Mouse (Mus musculus) embryonic facial prominence, embryonic 12.5 days (tissue): ENCODE measurements around the gene Rnf138rt1. TPM values are rescaled to one million over a fixed set of nuclear protein-coding genes. Genes with fewer than 3 reads are reported as not detected.

Experiments used
- ATAC-seq: fragments of 200-750 bp; cut with Nextera tagmentation; 2 replicates; pipeline ENCODE4 v1.8.0; 2017; ENCODE audit not compliant: insufficient number of reproducible peaks, insufficient read depth, low FRiP score, low TSS enrichment
- H3K27ac ChIP-seq: fragments of 300-500 bp; sonication (generic); 2 replicates; pipeline ENCODE4 v1.5.1; 2016; ENCODE audit warnings: mild to moderate bottlenecking
- H3K27me3 ChIP-seq: fragments of 300-500 bp; sonication (generic); 2 replicates; pipeline ENCODE4 v1.6.1; 2016; ENCODE audit warnings: mild to moderate bottlenecking, moderate library complexity
- H3K36me3 ChIP-seq: fragments of 300-500 bp; sonication (generic); 2 replicates; pipeline ENCODE4 v1.6.1; 2016; ENCODE audit warnings: mild to moderate bottlenecking
- H3K4me1 ChIP-seq: fragments of 300-500 bp; sonication (generic); 2 replicates; pipeline ENCODE4 v1.6.1; 2016
- H3K4me2 ChIP-seq: fragments of 300-500 bp; sonication (generic); replicated peaks from 2 replicates; pipeline ENCODE4 v1.6.1; 2016; ENCODE audit warnings: mild to moderate bottlenecking, moderate library complexity
- H3K4me3 ChIP-seq: fragments of 300-500 bp; sonication (generic); 2 replicates; pipeline ENCODE4 v1.5.1; 2016; ENCODE audit warnings: mild to moderate bottlenecking
- H3K9ac ChIP-seq: fragments of 300-500 bp; sonication (generic); 2 replicates; pipeline ENCODE4 v1.6.1; 2016; ENCODE audit warnings: mild to moderate bottlenecking, moderate library complexity
- H3K9me3 ChIP-seq: fragments of 300-500 bp; sonication (generic); 2 replicates; pipeline ENCODE4 v1.6.1; 2016; ENCODE audit warnings: mild to moderate bottlenecking, moderate library complexity
- WGBS: fragments of 180-500 bp; shearing (Covaris S2); methylation state at CpG from one replicate; pipeline ENCODE4 v1.1.7; 2016; 5-methylcytosine and 5-hydroxymethylcytosine counted together
- polyA plus RNA-seq: library from polyadenylated mRNA; unstranded; fragments of >200 nt; fragmentation: Nextera tagmentation; extraction: Ambion mirVana; gene quantifications from 2 replicates; pipeline ENCODE4 v1.2.1, GENCODE M21; 2016

Rnf138rt1 gene
- 0.50 TPM in 1 of 2 replicates, not detected in the other for polyA plus RNA-seq

- peaks cover 29% of the 10 kb centered on the region for H3K27me3 ChIP-seq
These were observed at the start of gene Rnf138rt1 for GRCm38 (mm10) chrX:163760617-163761434. TSS of gene Rnf138rt1 (minus strand) at chrX:163761329.

GRCm38 (mm10) chrX:163807270-163807669 lies 46.1 kb upstream of the Rnf138rt1 start:
- H3K4me3 ChIP-seq, result no peak overlapping the region
- 87% methylated on average over 1 of the region's 1 CpGs for WGBS
- H3K9me3 ChIP-seq, result no peaks in the 10 kb centered on the region
- H3K27me3 ChIP-seq, result no peaks in the 10 kb centered on the region; the same call in 1 of the 2 replicates
- no peaks in the 10 kb centered on the region for H3K4me1 ChIP-seq
- H3K4me2 ChIP-seq, result no peak overlapping the region
- no peak for ATAC-seq
- H3K36me3 ChIP-seq, result no peaks in the 10 kb centered on the region
- no peak overlapping the region for H3K27ac ChIP-seq
- H3K9ac ChIP-seq, result no peak overlapping the region

More at GRCm38 (mm10) chrX:163760617-163761434, at the start of gene Rnf138rt1:
- peak within 1 kb of the TSS; percentile 37 for H3K4me3 ChIP-seq
- H3K9ac ChIP-seq, result no peak within 1 kb of the TSS
- peak within 1 kb of the TSS; percentile 60 for H3K4me2 ChIP-seq
- H3K4me1 ChIP-seq, result no peaks in the 10 kb centered on the region
- ATAC-seq, result peak; percentile 90; the same call in 1 of the 2 replicates
- no peaks in the 10 kb centered on the region for H3K9me3 ChIP-seq
- no peak within 1 kb of the TSS for H3K27ac ChIP-seq
- no peaks in the 10 kb centered on the region for H3K36me3 ChIP-seq
- WGBS, result 27% methylated on average over 42 of the region's 42 CpGs

- no peak for ATAC-seq
- Histone ChIP-seq H3K4me2 (no peak overlapping the region), H3K9ac (no peak overlapping the region), H3K4me1 (no peaks in the 10 kb centered on the region), H3K4me3 (no peak overlapping the region), H3K27me3 (peaks cover 12% of the 10 kb centered on the region; the same call in 1 of the 2 replicates), H3K36me3 (no peaks in the 10 kb centered on the region), H3K27ac (no peak overlapping the region), H3K9me3 (no peaks in the 10 kb centered on the region)
- 32% methylated on average over 3 of the region's 3 CpGs for WGBS
These were observed 5.2 kb upstream of the Rnf138rt1 start for GRCm38 (mm10) chrX:163766290-163766689.

- peaks cover 29% of the 10 kb centered on the region for H3K27me3 ChIP-seq
- WGBS, result 32% methylated on average over 10 of the region's 10 CpGs
- H3K9me3 ChIP-seq, result no peaks in the 10 kb centered on the region
- peak overlapping the region; percentile 37 for H3K4me3 ChIP-seq
- no peak overlapping the region for H3K27ac ChIP-seq
- peak overlapping the region; percentile 60 for H3K4me2 ChIP-seq
- 0 out of 2 replicates have a peak, but pooled peaks have one; percentile 35 for ATAC-seq
- H3K9ac ChIP-seq, result no peak overlapping the region
- H3K4me1 ChIP-seq, result no peaks in the 10 kb centered on the region
- no peaks in the 10 kb centered on the region for H3K36me3 ChIP-seq
These were observed 303 bp upstream of the Rnf138rt1 start for GRCm38 (mm10) chrX:163761435-163761828.

GRCm38 (mm10) chrX:163745996-163746395 lies 15.1 kb downstream of the Rnf138rt1 start:
- 72% methylated on average over 6 of the region's 6 CpGs for WGBS
- no peak overlapping the region for H3K27ac ChIP-seq
- H3K9ac ChIP-seq, result no peak overlapping the region
- no peaks in the 10 kb centered on the region for H3K9me3 ChIP-seq
- no peaks in the 10 kb centered on the region for H3K4me1 ChIP-seq
- H3K36me3 ChIP-seq, result no peaks in the 10 kb centered on the region
- H3K27me3 ChIP-seq, result 0 out of 2 replicates have a peak, but pooled peaks cover 2% of the 10 kb centered on the region
- H3K4me2 ChIP-seq, result no peak overlapping the region
- no peak for ATAC-seq
- no peak overlapping the region for H3K4me3 ChIP-seq

GRCm38 (mm10) chrX:163743896-163744295 lies 17.2 kb downstream of the Rnf138rt1 start:
- Histone ChIP-seq H3K4me3 (no peak overlapping the region), H3K27ac (no peak overlapping the region), H3K9ac (no peak overlapping the region), H3K36me3 (no peaks in the 10 kb centered on the region), H3K4me1 (no peaks in the 10 kb centered on the region), H3K4me2 (no peak overlapping the region), H3K27me3 (0 out of 2 replicates have a peak, but pooled peaks cover 2% of the 10 kb centered on the region), H3K9me3 (no peaks in the 10 kb centered on the region)
- 67% methylated on average over 2 of the region's 2 CpGs for WGBS
- ATAC-seq, result no peak

- Histone ChIP-seq H3K9ac (no peak overlapping the region), H3K36me3 (no peaks in the 10 kb centered on the region), H3K4me1 (no peaks in the 10 kb centered on the region), H3K4me2 (no peak overlapping the region), H3K4me3 (no peak overlapping the region), H3K27me3 (0 out of 2 replicates have a peak, but pooled peaks cover 2% of the 10 kb centered on the region), H3K27ac (no peak overlapping the region), H3K9me3 (no peaks in the 10 kb centered on the region)
- ATAC-seq, result no peak
- WGBS, result 58% methylated on average over 1 of the region's 1 CpGs
These were observed 22.2 kb downstream of the Rnf138rt1 start for GRCm38 (mm10) chrX:163738904-163739303.

GRCm38 (mm10) chrX:163734145-163734544 lies 27.0 kb downstream of the Rnf138rt1 start:
- 0 out of 2 replicates have a peak, but pooled peaks cover 4% of the 10 kb centered on the region for H3K27me3 ChIP-seq
- no peaks in the 10 kb centered on the region for H3K4me1 ChIP-seq
- H3K9ac ChIP-seq, result no peak overlapping the region
- H3K9me3 ChIP-seq, result no peaks in the 10 kb centered on the region
- H3K4me3 ChIP-seq, result no peak overlapping the region
- H3K4me2 ChIP-seq, result no peak overlapping the region
- no peaks in the 10 kb centered on the region for H3K36me3 ChIP-seq
- no peak overlapping the region for H3K27ac ChIP-seq
- 88% methylated on average over 1 of the region's 1 CpGs for WGBS
- no peak for ATAC-seq

GRCm38 (mm10) chrX:163723630-163724029 lies 37.5 kb downstream of the Rnf138rt1 start:
- Histone ChIP-seq H3K27ac (no peak overlapping the region), H3K4me3 (no peak overlapping the region), H3K4me1 (no peaks in the 10 kb centered on the region), H3K9me3 (no peaks in the 10 kb centered on the region), H3K4me2 (no peak overlapping the region), H3K27me3 (peaks cover 6% of the 10 kb centered on the region; the same call in 1 of the 2 replicates), H3K9ac (no peak overlapping the region), H3K36me3 (no peaks in the 10 kb centered on the region)
- no peak for ATAC-seq

- 47% methylated on average over 12 of the region's 12 CpGs for WGBS
- no peak overlapping the region for H3K27ac ChIP-seq
- no peak for ATAC-seq
These were observed 38.1 kb downstream of the Rnf138rt1 start for GRCm38 (mm10) chrX:163722785-163723577.

GRCm38 (mm10) chrX:163720597-163720996 lies 40.5 kb downstream of the Rnf138rt1 start:
- no peak overlapping the region for H3K27ac ChIP-seq
- no peak for ATAC-seq
- H3K27me3 ChIP-seq, result peaks cover 6% of the 10 kb centered on the region; the same call in 1 of the 2 replicates
- no peaks in the 10 kb centered on the region for H3K9me3 ChIP-seq
- H3K36me3 ChIP-seq, result no peaks in the 10 kb centered on the region
- H3K9ac ChIP-seq, result no peak overlapping the region
- no peak overlapping the region for H3K4me3 ChIP-seq
- no peak overlapping the region for H3K4me2 ChIP-seq
- no peaks in the 10 kb centered on the region for H3K4me1 ChIP-seq
- 78% methylated on average over 2 of the region's 2 CpGs for WGBS

More at GRCm38 (mm10) chrX:163722785-163723577, 38.1 kb downstream of the Rnf138rt1 start:
- Histone ChIP-seq H3K4me2 (no peak overlapping the region), H3K4me1 (no peaks in the 10 kb centered on the region), H3K36me3 (no peaks in the 10 kb centered on the region), H3K9me3 (no peaks in the 10 kb centered on the region), H3K9ac (no peak overlapping the region), H3K27me3 (peaks cover 6% of the 10 kb centered on the region; the same call in 1 of the 2 replicates), H3K4me3 (no peak overlapping the region)
